Mouse (Mus musculus): Measurements from ENCODE around the gene Fhl4. TPM values are rescaled to one million over a fixed set of nuclear protein-coding genes. Genes with fewer than 3 reads are reported as not detected.

The Fhl4 gene
- polyA plus RNA-seq, 1 experiment from 2014 or later: 0.27 TPM

GRCm38 (mm10) chr10:85127395-85128287 lies 25.3 kb upstream of the Fhl4 start, which contains the start of gene Mterf2:
Gene Mterf2 (minus strand): TSS chr10:85128027.
- no peaks in the 10 kb centered on the region; the same call in 1 of the 2 replicates for H3K9me3 ChIP-seq (ENCODE audit: low read length)
- 7% methylated on average over 20 of the region's 20 CpGs for WGBS (ENCODE audit: insufficient replicate concordance)
- H3K9ac ChIP-seq (replicated peaks): peak within 1 kb of the TSS; percentile 46
- TF ChIP-seq EP300 (IDR thresholded peaks at IDR 0.05; ENCODE audit: low read depth): no peak
- peak; percentile 36 for TF ChIP-seq CTCF (IDR thresholded peaks at IDR 0.05; ENCODE audit: low read depth)
- no peaks in the 10 kb centered on the region for H3K27me3 ChIP-seq (ENCODE audit: insufficient read depth, low read length)
- DNase-seq: peak; percentile 89
- peak within 1 kb of the TSS; percentile 51 for H3K4me3 ChIP-seq (ENCODE audit: low read depth, low read length)
- H3K4me2 ChIP-seq (ENCODE audit: low read depth, low read length): peak within 1 kb of the TSS; percentile 70
- H3K4me1 ChIP-seq (ENCODE audit: insufficient read depth): peaks cover 11% of the 10 kb centered on the region
- no peak within 1 kb of the TSS for H3K27ac ChIP-seq (ENCODE audit: low read depth)
- ATAC-seq: peak; percentile 100
- H3K36me3 ChIP-seq (replicated peaks; ENCODE audit: insufficient read depth, low read length): 0 out of 2 replicates have a peak, but pooled peaks cover 10% of the 10 kb centered on the region

GRCm38 (mm10) chr10:85125184-85125583 lies 22.9 kb upstream of the Fhl4 start:
- H3K4me3 ChIP-seq (ENCODE audit: low read depth, low read length): no peak overlapping the region
- H3K36me3 ChIP-seq (replicated peaks; ENCODE audit: insufficient read depth, low read length): peaks cover 14% of the 10 kb centered on the region
- WGBS (ENCODE audit: insufficient replicate concordance): 77% methylated on average over 13 of the region's 13 CpGs
- peaks cover 11% of the 10 kb centered on the region for H3K4me1 ChIP-seq (ENCODE audit: insufficient read depth)
- ATAC-seq (no peak), DNase-seq (no peak)
- H3K4me2 ChIP-seq (ENCODE audit: low read depth, low read length): no peak overlapping the region
- no peaks in the 10 kb centered on the region for H3K27me3 ChIP-seq (ENCODE audit: insufficient read depth, low read length)
- no peak overlapping the region for H3K9ac ChIP-seq (replicated peaks)
- TF ChIP-seq CTCF (IDR thresholded peaks at IDR 0.05; ENCODE audit: low read depth) (no peak), EP300 (IDR thresholded peaks at IDR 0.05; ENCODE audit: low read depth) (no peak)
- no peaks in the 10 kb centered on the region; the same call in 1 of the 2 replicates for H3K9me3 ChIP-seq (ENCODE audit: low read length)
- H3K27ac ChIP-seq (ENCODE audit: low read depth): no peak overlapping the region

DNA sequence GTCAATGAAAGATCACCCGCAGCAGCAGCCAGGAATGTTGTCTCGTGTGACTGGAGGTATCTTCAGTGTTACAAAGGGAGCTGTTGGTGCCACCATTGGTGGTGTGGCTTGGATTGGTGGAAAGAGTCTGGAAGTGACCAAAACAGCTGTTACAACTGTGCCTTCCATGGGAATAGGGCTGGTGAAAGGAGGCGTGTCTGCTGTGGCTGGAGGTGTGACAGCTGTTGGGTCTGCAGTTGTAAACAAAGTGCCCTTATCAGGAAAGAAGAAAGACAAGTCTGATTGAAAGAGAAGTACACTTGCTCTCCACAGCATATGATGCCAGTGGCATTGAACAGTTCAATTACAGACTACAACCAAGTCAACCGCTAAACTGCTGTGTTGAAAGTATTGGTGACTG lies 12.1 kb upstream of the Fhl4 start:
- H3K9me3 ChIP-seq (ENCODE audit: low read length): no peaks in the 10 kb centered on the region
- 80% methylated on average over 4 of the region's 4 CpGs for WGBS (ENCODE audit: insufficient replicate concordance)
- DNase-seq: no peak

DNA sequence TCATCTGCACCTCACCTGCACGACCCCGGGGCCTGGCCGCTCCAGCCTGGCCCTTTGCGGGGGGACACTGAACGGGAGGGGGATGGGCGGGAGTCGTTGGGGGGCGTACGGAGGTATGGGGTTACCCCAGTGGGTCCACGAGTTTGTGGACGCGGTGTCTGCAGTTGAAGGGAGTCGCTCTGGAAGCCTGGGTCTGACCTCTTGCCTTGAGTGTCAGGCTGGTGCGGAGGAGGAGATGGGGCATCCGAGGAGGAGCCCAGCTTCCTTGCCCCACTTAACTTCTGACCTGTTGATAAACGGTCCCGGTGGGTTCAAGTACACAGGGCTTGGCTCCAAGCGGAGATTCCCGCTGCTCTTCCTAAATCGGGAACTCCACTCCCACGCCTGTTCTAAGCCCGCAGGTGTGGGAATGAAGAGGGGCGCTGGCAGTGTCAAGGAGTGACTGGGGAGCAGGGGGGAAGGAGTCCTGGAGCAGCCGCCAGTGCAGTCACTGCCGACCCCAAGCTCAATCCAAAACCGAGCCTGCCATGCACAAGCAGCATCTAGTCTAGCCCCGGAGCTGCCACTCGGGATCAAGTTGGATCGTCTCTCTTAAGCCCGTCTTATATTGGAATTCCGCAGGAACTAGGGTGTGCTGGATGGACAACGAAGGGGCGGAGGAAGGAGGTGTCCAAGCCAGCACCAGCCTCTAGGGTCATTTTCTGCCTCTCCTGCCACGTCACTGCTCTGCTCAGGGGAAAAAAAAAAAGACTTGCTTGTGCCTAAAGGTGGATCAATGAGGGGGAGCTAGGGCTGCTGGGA lies 990 bp upstream of the Fhl4 start:
- Histone ChIP-seq H3K27ac (ENCODE audit: low read depth) (peak overlapping the region; percentile 93), H3K9ac (replicated peaks) (peak overlapping the region; percentile 84), H3K9me3 (ENCODE audit: low read length) (no peaks in the 10 kb centered on the region), H3K27me3 (ENCODE audit: insufficient read depth, low read length) (no peaks in the 10 kb centered on the region), H3K4me2 (ENCODE audit: low read depth, low read length) (peak overlapping the region; percentile 97), H3K36me3 (replicated peaks; ENCODE audit: insufficient read depth, low read length) (no peaks in the 10 kb centered on the region), H3K4me1 (ENCODE audit: insufficient read depth) (peaks cover 17% of the 10 kb centered on the region), H3K4me3 (ENCODE audit: low read depth, low read length) (peak overlapping the region; percentile 73)
- ATAC-seq (peak; percentile 9), DNase-seq (peak; percentile 41)
- TF ChIP-seq EP300 (IDR thresholded peaks at IDR 0.05; ENCODE audit: low read depth) (no peak), CTCF (IDR thresholded peaks at IDR 0.05; ENCODE audit: low read depth) (no peak)
- 2% methylated on average over 34 of the region's 34 CpGs for WGBS (ENCODE audit: insufficient replicate concordance)

More for the DNA sequence above, 12.1 kb upstream of the Fhl4 start:
- no peak for TF ChIP-seq CTCF (IDR thresholded peaks at IDR 0.05; ENCODE audit: low read depth)
- TF ChIP-seq EP300 (IDR thresholded peaks at IDR 0.05; ENCODE audit: low read depth): no peak
- H3K27ac ChIP-seq (ENCODE audit: low read depth): no peak overlapping the region
- H3K36me3 ChIP-seq (replicated peaks; ENCODE audit: insufficient read depth, low read length): peaks cover 19% of the 10 kb centered on the region
- H3K9ac ChIP-seq (replicated peaks): no peak overlapping the region
- no peak for ATAC-seq
- H3K4me3 ChIP-seq (ENCODE audit: low read depth, low read length): no peak overlapping the region
- H3K4me1 ChIP-seq (ENCODE audit: insufficient read depth): no peaks in the 10 kb centered on the region
- no peaks in the 10 kb centered on the region for H3K27me3 ChIP-seq (ENCODE audit: insufficient read depth, low read length)
- no peak overlapping the region for H3K4me2 ChIP-seq (ENCODE audit: low read depth, low read length)

DNA sequence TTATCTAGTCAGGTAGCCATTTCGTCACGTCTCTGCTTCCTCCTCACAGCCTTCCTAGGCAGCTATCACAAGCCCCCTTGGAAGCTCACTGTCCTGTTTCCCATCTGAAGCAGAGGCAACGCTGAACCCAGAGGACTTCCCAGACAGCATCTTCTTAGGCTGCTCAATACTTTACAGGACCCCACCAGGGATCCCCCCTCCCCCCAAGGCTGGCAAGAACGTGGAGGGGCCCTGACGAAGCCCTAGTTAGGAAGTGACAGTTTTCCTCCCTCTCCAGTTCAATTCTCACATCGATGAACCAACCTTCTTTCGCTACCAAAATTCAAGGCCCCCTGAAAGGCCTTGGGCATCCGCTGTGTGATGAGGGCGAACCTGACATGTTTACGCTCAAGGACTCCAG lies 454 bp downstream of the Fhl4 start:
- Histone ChIP-seq H3K4me1 (ENCODE audit: insufficient read depth) (peaks cover 17% of the 10 kb centered on the region), H3K27me3 (ENCODE audit: insufficient read depth, low read length) (no peaks in the 10 kb centered on the region), H3K9me3 (ENCODE audit: low read length) (no peaks in the 10 kb centered on the region), H3K27ac (ENCODE audit: low read depth) (peak overlapping the region; percentile 93), H3K4me3 (ENCODE audit: low read depth, low read length) (peak overlapping the region; percentile 73), H3K36me3 (replicated peaks; ENCODE audit: insufficient read depth, low read length) (no peaks in the 10 kb centered on the region), H3K9ac (replicated peaks) (peak overlapping the region; percentile 84), H3K4me2 (ENCODE audit: low read depth, low read length) (peak overlapping the region; percentile 97)
- 2% methylated on average over 10 of the region's 10 CpGs for WGBS (ENCODE audit: insufficient replicate concordance)
- ATAC-seq: peak; percentile 2
- no peak for TF ChIP-seq CTCF (IDR thresholded peaks at IDR 0.05; ENCODE audit: low read depth)
- TF ChIP-seq EP300 (IDR thresholded peaks at IDR 0.05; ENCODE audit: low read depth): no peak
- DNase-seq: no peak

All from liver, postnatal 0 days (tissue).